Mouse (Mus musculus): ENCODE measurements around the gene Tdrd1. TPM values are rescaled to one million over a fixed set of nuclear protein-coding genes. Genes with fewer than 3 reads are reported as not detected.
"Not testable (repeated sequence)": the region's sequence is repeated elsewhere in the genome, so short reads cannot be mapped to it uniquely, and the experiment has no call there.

Tdrd1 gene
- under 1 TPM; 0.34 to 0.56 TPM for total RNA-seq (2021)

- no peak for DNase-seq (ENCODE audit: extremely low spot score in 1 of 2, low spot score in 1 of 2)
These were observed at the start of gene Tdrd1 for GRCm38 (mm10) chr19:56826047-56826631. Gene Tdrd1 (plus strand): TSS chr19:56826209.

DNA sequence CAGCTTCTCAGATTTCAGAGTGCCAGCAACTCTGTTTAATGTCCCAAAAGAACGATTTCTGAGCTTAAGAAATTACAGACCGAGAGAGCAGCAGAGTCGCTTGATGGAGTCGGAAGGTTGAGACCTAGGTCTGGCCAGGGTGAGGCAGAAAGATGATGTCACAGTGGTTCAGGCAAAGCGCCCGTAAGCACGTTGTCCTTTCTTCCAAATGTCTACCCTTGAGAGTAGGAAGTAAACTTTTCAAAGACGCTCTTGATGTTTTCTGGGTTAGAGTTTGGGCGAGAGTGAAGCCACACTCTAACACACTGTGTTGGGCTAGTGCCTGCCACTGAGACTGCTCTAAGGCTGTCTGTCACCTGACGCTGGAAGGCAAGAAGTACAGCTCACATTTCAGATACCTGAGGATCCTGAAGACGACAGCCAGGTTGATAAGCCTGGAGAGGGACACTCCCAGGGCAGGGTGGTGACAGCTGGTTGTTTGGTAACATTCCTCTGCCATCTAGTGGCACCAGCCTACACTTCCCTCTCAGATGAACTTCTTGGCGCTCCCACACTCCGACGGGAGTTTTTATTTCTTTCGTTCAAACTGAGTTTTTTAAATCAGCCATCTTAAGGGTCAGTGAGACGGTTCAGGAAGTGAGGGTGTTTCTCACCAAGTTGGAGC lies 49.2 kb upstream of the Tdrd1 start:
- DNase-seq (ENCODE audit: extremely low spot score in 1 of 2, low spot score in 1 of 2), result peak in 1 of 2 experiments; percentile 42

DNA sequence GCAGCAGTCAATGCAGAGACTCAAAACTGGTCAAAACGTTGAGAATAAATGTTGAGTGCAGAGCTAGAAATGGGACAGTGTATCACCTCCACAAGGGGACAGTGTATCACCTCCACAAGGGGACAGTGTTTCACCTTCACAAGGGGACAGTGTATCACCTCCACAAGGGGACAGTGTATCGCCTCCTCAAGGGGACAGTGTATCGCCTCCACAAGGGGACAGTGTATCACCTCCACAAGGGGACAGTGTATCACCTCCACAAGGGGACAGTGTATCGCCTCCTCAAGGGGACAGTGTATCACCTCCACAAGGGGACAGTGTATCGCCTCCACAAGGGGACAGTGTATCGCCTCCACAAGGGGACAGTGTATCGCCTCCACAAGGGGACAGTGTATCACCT lies 47.5 kb upstream of the Tdrd1 start:
- DNase-seq (ENCODE audit: extremely low spot score in 1 of 2, low spot score in 1 of 2), result not testable (repeated sequence)

DNA sequence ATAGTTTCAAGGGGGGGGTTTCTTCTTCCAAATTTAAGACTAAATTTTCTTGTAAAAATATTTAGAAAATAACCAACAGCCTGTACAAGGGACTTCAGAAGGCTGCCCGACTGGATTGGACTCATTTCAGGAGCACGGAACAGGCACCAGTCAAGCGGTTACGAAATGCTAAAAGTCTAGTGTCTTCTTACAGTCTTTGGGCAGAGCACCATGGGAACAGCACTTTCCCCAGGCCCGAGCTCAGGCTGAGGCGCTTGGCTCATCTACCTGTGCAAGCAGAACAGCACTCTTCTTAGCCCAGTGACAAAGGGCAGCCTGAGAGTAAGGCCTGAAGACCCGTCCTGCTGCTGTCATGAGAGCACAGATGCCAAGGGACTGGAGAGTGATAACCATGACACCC lies 38.1 kb upstream of the Tdrd1 start:
- no peak for DNase-seq (ENCODE audit: extremely low spot score in 1 of 2, low spot score in 1 of 2)

DNA sequence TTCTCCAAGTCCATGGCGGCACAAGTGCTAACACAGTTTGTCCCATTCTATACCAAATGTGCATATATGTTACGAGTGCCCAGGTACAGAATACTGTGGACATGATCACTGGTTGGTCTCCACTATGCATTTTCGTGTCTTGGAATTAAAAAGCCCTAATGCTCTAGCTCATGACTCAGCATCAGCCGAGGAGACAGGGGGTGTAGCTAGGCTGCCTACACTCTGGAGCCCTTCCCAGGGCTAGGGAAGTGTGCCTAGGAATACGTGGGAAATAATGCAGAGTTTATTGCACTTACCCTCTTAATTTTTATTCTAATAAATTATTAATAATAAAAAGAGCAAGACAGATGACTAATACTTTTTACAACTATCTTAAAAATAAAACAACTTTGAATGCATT lies 37.1 kb upstream of the Tdrd1 start:
- no peak for DNase-seq (ENCODE audit: extremely low spot score in 1 of 2, low spot score in 1 of 2)

GRCm38 (mm10) chr19:56797376-56797775 lies 28.6 kb upstream of the Tdrd1 start:
- no peak for DNase-seq (ENCODE audit: extremely low spot score in 1 of 2, low spot score in 1 of 2)

GRCm38 (mm10) chr19:56800226-56800625 lies 25.8 kb upstream of the Tdrd1 start:
- DNase-seq (ENCODE audit: extremely low spot score in 1 of 2, low spot score in 1 of 2), result no peak

- DNase-seq (ENCODE audit: extremely low spot score in 1 of 2, low spot score in 1 of 2), result no peak
These were observed 24.9 kb upstream of the Tdrd1 start for GRCm38 (mm10) chr19:56800930-56801655.

GRCm38 (mm10) chr19:56801656-56802351 lies 24.2 kb upstream of the Tdrd1 start:
- no peak for DNase-seq (ENCODE audit: extremely low spot score in 1 of 2, low spot score in 1 of 2)

- DNase-seq (ENCODE audit: extremely low spot score in 1 of 2, low spot score in 1 of 2), result no peak
These were observed 23.7 kb upstream of the Tdrd1 start for GRCm38 (mm10) chr19:56802352-56802746.

- DNase-seq (ENCODE audit: extremely low spot score in 1 of 2, low spot score in 1 of 2), result no peak
These were observed 20.6 kb upstream of the Tdrd1 start for GRCm38 (mm10) chr19:56805366-56805765.

DNA sequence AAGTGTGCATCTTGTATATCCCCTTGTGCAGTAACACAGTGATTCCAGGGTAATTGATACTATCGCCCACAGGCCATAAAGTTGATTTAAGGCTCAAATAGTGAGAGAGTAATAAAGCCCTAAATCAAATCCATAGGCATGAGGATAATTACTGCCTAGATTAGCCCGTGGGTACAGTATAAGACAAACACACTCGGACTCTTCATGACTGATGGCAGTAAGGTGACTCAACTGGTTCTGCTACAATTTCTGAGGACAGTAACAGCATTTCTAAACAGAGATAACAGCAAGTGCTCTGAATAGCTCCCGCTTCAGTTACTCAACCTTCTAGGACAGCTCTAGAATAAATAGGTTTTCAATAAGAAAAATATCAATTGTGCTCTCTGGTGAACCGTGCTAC lies 18.9 kb upstream of the Tdrd1 start:
- DNase-seq (ENCODE audit: extremely low spot score in 1 of 2, low spot score in 1 of 2), result no peak

GRCm38 (mm10) chr19:56808771-56809170 lies 17.2 kb upstream of the Tdrd1 start:
- no peak for DNase-seq (ENCODE audit: extremely low spot score in 1 of 2, low spot score in 1 of 2)

- no peak for DNase-seq (ENCODE audit: extremely low spot score in 1 of 2, low spot score in 1 of 2)
These were observed 15.3 kb upstream of the Tdrd1 start for GRCm38 (mm10) chr19:56810641-56811146.

DNA sequence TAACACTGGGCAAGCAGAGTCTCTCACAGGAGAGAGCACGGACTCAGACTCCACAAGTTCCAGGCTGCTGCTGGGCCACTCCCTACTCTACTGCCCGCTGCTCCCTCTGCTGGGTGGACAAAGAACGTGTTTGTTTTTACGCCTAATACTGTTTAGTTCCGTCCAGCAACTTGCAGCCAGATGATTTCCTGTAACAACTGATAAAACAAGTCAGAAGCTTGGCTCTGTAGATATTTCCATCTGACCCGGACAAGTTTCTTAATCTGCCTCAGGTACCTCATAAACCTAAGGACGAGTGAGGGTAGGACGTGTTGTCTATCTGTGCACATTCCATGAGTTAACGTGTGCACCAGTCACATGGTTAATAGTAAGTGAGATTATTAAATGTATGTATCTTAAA lies 14.4 kb upstream of the Tdrd1 start:
- DNase-seq (ENCODE audit: extremely low spot score in 1 of 2, low spot score in 1 of 2), result peak in 1 of 2 experiments; percentile 56

DNA sequence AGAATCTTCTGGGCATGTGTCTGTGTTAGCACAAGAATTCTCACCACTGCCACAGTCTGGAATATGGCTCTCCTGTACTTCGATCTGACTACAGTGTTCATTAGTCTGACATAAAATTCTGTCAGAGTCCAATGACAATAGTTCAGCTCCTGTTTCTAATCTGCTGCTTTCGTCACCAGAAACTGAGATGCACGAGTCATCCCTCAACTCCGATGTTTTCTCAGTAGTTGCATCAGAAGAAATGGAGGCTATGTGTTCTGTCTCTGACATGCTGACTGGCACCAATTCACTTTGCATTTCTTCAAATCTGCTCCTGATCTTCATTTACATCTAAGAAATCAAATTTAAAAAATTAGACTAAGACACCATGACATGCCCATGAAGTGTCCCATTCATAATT lies 12.6 kb upstream of the Tdrd1 start:
- DNase-seq (ENCODE audit: extremely low spot score in 1 of 2, low spot score in 1 of 2), result no peak

- peak in 1 of 2 experiments; percentile 27 for DNase-seq (ENCODE audit: extremely low spot score in 1 of 2, low spot score in 1 of 2)
These were observed 8.0 kb upstream of the Tdrd1 start for GRCm38 (mm10) chr19:56817851-56818526.

DNA sequence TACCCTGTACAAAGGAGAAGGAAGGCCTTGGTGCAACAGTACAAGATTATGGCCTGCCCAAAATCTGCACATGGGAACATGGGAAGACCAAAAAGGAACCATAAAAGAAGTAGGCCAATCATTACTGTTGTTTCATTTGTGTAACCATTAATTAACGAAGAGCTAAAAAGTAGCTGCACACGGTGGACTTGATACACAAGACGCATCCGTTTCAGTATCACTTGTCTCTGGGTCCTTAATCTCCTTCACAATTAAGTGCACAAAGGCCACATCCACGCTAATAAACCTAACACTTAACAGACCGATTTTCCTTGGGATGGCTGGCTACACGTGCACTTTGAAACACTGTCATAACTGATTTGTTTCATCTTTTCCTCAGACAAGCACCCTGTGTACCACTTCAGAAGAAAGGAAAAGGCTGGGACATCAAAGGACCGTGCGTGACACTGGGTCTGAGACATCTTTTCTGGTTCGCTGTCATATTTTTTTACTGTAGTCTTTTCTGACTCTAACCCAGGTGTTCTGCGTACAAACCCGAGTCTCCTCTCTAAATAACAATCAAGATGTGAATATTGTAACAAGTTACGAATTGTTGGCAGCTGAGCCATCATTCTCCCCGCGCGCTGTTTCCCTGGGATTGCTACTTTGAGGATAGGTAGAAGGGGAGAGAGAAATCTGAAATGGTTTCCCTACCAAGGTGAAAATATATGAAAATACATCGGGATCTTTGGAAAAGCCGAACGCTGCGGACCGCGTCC lies 4.8 kb upstream of the Tdrd1 start:
- no peak for DNase-seq (ENCODE audit: extremely low spot score in 1 of 2, low spot score in 1 of 2)

DNA sequence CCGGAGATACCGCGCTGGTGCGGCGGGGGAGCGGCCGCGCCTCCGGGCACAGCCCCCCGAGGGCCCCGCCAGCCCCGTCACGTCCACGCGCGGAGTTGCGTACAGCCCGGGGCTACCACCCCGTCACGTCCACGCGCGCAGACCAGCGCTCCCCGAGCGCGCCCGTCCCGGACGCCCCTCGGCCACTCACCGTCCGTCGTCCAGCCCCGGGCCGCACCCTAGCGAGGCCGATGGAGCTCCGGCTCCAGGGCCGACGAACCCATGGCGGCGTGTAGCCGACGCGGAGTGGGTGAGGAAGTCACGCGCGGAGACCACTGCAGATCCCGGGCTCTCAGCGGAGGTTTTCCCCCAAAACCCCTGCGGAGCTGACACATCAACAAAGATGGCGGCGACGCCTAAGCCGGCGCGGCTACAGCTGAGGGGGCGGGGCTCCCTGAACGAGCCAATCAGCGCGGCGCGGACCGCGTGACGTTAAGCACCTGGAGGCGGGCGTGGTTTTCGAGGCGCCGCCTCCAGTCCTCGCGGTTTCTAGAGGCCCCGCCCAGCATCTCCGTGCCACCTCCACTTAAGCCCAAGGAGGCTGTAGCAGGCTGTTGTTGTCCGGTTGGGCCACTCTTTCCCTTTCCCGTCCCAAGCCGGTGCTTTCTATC lies 4.1 kb upstream of the Tdrd1 start, which contains the start of gene Ccdc186:
Gene Ccdc186 (minus strand): TSS at position 393 of the 650 bp plus-strand sequence.
- peak; percentile 93 for DNase-seq (ENCODE audit: extremely low spot score in 1 of 2, low spot score in 1 of 2)

Data from layer of hippocampus, postnatal 25 days (tissue).